Mouse (Mus musculus): ENCODE measurements around the gene Cers6. TPM values are rescaled to one million over a fixed set of nuclear protein-coding genes. Genes with fewer than 3 reads are reported as not detected.

The Cers6 gene
- polyA plus RNA-seq, 1 experiment from 2014 or later: 36.7 TPM

DNA sequence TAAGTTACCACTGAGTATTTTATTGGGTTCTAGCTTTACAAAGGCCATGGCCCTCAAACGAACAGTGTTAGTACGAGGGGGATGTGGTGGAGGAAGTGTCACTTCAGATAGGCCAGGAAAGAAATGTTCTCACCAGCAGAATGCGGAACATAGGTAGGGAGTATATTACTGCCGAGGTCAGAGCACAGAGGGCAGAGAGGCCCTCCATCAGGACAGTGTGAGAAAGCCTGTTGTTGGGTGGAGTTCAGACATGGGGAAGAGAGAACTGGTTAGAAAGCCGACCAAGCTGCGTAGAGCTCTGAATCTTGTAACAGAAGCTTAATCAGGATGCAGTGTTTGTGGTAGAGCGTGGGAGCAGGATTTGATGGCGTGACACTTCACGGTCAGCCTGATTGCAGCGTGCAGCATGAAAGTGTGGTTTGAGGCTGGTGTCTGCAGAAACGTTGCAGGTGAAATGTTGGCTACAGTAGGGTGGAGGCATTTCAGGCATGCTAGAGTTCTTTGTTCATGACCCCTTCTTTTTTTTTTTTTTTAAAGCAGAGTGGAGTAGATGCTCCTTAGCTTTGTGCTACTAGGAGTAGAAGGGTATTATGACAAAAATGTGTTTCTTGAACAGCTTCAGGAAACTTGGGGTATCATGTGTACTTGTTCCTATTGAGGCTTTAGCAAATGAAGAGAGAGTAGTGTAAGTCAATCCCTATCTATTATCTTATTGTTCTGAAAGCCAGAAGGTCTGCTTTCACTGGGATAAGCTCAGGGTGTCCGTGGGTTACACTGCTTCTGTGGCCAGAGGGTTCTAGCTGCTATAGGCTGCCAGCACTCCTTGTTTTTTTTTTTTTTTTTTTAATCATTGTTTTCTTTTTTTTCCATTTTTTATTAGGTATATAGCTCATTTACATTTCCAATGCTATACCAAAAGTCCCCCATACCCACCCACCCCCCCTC is 117.7 kb downstream of the Cers6 start:
- ATAC-seq: no peak

GRCm38 (mm10) chr2:68981302-68981701 is 120.1 kb downstream of the Cers6 start:
- no peak for ATAC-seq
- Histone ChIP-seq H3K27ac (no peak overlapping the region), H3K9ac (no peak overlapping the region), H3K4me1 (peaks cover 31% of the 10 kb centered on the region), H3K36me3 (ENCODE audit: poor library complexity, severe bottlenecking) (no peaks in the 10 kb centered on the region), H3K27me3 (no peaks in the 10 kb centered on the region), H3K4me3 (no peak overlapping the region), H3K9me3 (replicated peaks) (no peaks in the 10 kb centered on the region), H3K4me2 (no peak overlapping the region)
- WGBS: 87% methylated on average over 9 of the region's 9 CpGs

More for the DNA sequence above, 117.7 kb downstream of the Cers6 start:
- Histone ChIP-seq H3K27me3 (no peaks in the 10 kb centered on the region), H3K4me2 (no peak overlapping the region), H3K27ac (no peak overlapping the region), H3K4me1 (peaks cover 22% of the 10 kb centered on the region), H3K4me3 (no peak overlapping the region), H3K9me3 (replicated peaks) (no peaks in the 10 kb centered on the region), H3K9ac (no peak overlapping the region), H3K36me3 (ENCODE audit: poor library complexity, severe bottlenecking) (no peaks in the 10 kb centered on the region)
- 78% methylated on average over 12 of the region's 12 CpGs for WGBS

DNA sequence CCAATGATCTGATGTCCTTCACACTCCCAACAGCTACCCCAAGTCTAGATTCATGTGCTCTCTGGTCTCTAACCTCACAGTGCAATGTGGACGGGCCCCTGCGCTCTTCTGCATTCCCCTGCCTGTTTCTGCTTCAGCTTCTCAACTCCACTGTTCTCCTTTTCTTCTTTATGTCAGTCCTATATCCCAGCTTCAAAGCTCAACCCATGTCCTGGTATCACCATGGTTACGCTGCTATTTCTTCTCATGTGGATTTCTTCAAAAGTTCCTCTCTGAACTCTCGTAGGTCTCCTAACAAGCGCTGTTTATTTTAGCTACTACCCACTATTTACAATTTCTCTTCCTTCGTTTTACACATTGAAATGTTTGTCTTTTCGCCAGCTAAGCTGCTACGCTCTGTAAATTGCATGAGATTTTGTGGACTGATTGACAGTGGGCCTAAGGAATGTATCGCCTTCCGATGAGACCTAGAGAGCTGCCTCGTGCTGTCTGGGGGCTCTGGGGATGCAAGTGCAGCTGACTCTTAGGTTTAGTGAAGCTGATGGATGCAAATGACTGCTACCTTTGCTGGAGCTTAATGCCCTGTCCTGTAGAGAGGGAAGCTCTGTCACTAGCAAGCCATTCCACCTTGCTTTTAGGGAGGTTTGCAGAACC is 120.6 kb downstream of the Cers6 start:
- 64% methylated on average over 11 of the region's 11 CpGs for WGBS
- no peak overlapping the region for H3K4me3 ChIP-seq
- H3K4me2 ChIP-seq: no peak overlapping the region
- H3K9me3 ChIP-seq (replicated peaks): no peaks in the 10 kb centered on the region
- no peak overlapping the region for H3K9ac ChIP-seq
- peaks cover 31% of the 10 kb centered on the region for H3K4me1 ChIP-seq
- no peaks in the 10 kb centered on the region for H3K36me3 ChIP-seq (ENCODE audit: poor library complexity, severe bottlenecking)
- H3K27ac ChIP-seq: no peak overlapping the region
- no peaks in the 10 kb centered on the region for H3K27me3 ChIP-seq
- no peak for ATAC-seq

GRCm38 (mm10) chr2:68982979-68983378 is 121.7 kb downstream of the Cers6 start:
- no peak overlapping the region for H3K4me3 ChIP-seq
- H3K27me3 ChIP-seq: no peaks in the 10 kb centered on the region
- no peak overlapping the region for H3K4me2 ChIP-seq
- H3K4me1 ChIP-seq: peaks cover 29% of the 10 kb centered on the region
- ATAC-seq: no peak
- no peaks in the 10 kb centered on the region for H3K9me3 ChIP-seq (replicated peaks)
- H3K27ac ChIP-seq: no peak overlapping the region
- no peaks in the 10 kb centered on the region for H3K36me3 ChIP-seq (ENCODE audit: poor library complexity, severe bottlenecking)
- 87% methylated on average over 3 of the region's 3 CpGs for WGBS
- H3K9ac ChIP-seq: no peak overlapping the region

- ATAC-seq: no peak
- Histone ChIP-seq H3K4me3 (no peak overlapping the region), H3K36me3 (ENCODE audit: poor library complexity, severe bottlenecking) (no peaks in the 10 kb centered on the region), H3K9ac (no peak overlapping the region), H3K4me2 (no peak overlapping the region), H3K4me1 (peaks cover 24% of the 10 kb centered on the region), H3K27ac (no peak overlapping the region), H3K9me3 (replicated peaks) (no peaks in the 10 kb centered on the region), H3K27me3 (no peaks in the 10 kb centered on the region)
- WGBS: 93% methylated on average over 3 of the region's 3 CpGs
Observed at GRCm38 (mm10) chr2:68983431-68983830, 122.2 kb downstream of the Cers6 start.

GRCm38 (mm10) chr2:68989117-68989516 is 127.9 kb downstream of the Cers6 start:
- H3K36me3 ChIP-seq (ENCODE audit: poor library complexity, severe bottlenecking): no peaks in the 10 kb centered on the region
- no peak for ATAC-seq

DNA sequence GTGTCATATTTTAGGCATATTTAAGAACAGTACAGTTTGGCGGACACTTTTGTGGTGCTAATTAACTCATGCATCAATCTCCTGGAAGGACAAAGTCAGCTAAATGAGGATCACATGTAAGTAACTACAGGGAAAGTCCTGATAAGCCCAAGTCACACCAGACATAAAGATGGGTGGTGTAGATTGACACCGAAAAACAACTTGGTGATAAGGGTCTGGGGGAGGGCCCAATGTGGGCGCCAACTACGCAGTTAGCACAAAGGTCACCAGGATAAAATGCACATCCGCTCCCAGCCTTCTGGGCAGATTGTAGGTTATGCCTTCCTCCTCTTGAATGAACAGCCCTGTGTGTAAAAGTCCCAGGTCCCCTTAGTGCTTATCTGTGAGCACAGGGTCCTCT is 131.4 kb downstream of the Cers6 start:
- no peaks in the 10 kb centered on the region for H3K27me3 ChIP-seq
- ATAC-seq: no peak
- H3K4me1 ChIP-seq: peaks cover 7% of the 10 kb centered on the region
- no peak overlapping the region for H3K27ac ChIP-seq
- no peaks in the 10 kb centered on the region for H3K9me3 ChIP-seq (replicated peaks)
- no peak overlapping the region for H3K9ac ChIP-seq
- WGBS: 97% methylated on average over 5 of the region's 5 CpGs
- no peak overlapping the region for H3K4me3 ChIP-seq
- H3K36me3 ChIP-seq (ENCODE audit: poor library complexity, severe bottlenecking): no peaks in the 10 kb centered on the region
- H3K4me2 ChIP-seq: no peak overlapping the region

More at GRCm38 (mm10) chr2:68989117-68989516, 127.9 kb downstream of the Cers6 start:
- 94% methylated on average over 6 of the region's 6 CpGs for WGBS
- H3K27me3 ChIP-seq: no peaks in the 10 kb centered on the region
- H3K4me3 ChIP-seq: no peak overlapping the region
- H3K9me3 ChIP-seq (replicated peaks): no peaks in the 10 kb centered on the region
- no peak overlapping the region for H3K27ac ChIP-seq
- H3K4me1 ChIP-seq: peaks cover 8% of the 10 kb centered on the region
- no peak overlapping the region for H3K9ac ChIP-seq
- H3K4me2 ChIP-seq: no peak overlapping the region

GRCm38 (mm10) chr2:68994441-68994840 is 133.2 kb downstream of the Cers6 start:
- Histone ChIP-seq H3K4me2 (no peak overlapping the region), H3K4me1 (peaks cover 7% of the 10 kb centered on the region), H3K27me3 (no peaks in the 10 kb centered on the region), H3K36me3 (ENCODE audit: poor library complexity, severe bottlenecking) (no peaks in the 10 kb centered on the region), H3K4me3 (no peak overlapping the region), H3K9me3 (replicated peaks) (no peaks in the 10 kb centered on the region), H3K27ac (no peak overlapping the region), H3K9ac (no peak overlapping the region)
- ATAC-seq: 0 out of 2 replicates have a peak, but pooled peaks have one; percentile 43

- H3K36me3 ChIP-seq (ENCODE audit: poor library complexity, severe bottlenecking): no peaks in the 10 kb centered on the region
- no peak for ATAC-seq
- H3K4me1 ChIP-seq: peaks cover 11% of the 10 kb centered on the region
- no peak overlapping the region for H3K9ac ChIP-seq
- no peak overlapping the region for H3K27ac ChIP-seq
- H3K27me3 ChIP-seq: no peaks in the 10 kb centered on the region
- no peak overlapping the region for H3K4me3 ChIP-seq
- H3K4me2 ChIP-seq: no peak overlapping the region
- H3K9me3 ChIP-seq (replicated peaks): no peaks in the 10 kb centered on the region
Observed at GRCm38 (mm10) chr2:68995723-68996122, 134.5 kb downstream of the Cers6 start.

GRCm38 (mm10) chr2:68996268-68996667 is 135.0 kb downstream of the Cers6 start:
- H3K4me2 ChIP-seq: no peak overlapping the region
- no peaks in the 10 kb centered on the region for H3K36me3 ChIP-seq (ENCODE audit: poor library complexity, severe bottlenecking)
- no peak for ATAC-seq
- peaks cover 11% of the 10 kb centered on the region for H3K4me1 ChIP-seq
- no peaks in the 10 kb centered on the region for H3K27me3 ChIP-seq
- no peak overlapping the region for H3K27ac ChIP-seq
- 78% methylated on average over 1 of the region's 1 CpGs for WGBS
- H3K4me3 ChIP-seq: no peak overlapping the region
- H3K9ac ChIP-seq: no peak overlapping the region
- no peaks in the 10 kb centered on the region for H3K9me3 ChIP-seq (replicated peaks)

DNA sequence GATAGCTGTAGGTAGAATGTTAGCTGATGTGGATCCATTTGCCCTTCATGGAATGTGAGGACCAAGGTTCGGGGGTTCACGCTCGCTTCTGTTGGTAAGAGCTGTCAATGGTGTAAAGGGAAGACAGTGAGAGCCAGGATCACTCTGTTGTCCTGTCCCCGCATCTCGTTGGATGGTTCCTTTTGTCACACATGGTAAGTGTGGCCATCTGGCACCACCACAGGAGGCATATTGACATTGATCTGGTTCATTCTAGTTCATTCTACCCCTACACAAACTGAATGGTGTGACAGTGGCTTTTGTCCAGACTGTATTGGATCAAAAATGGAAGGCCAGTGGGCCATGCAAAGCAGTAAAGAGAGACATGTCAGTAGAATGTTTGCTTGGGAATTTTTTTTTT is 142.8 kb downstream of the Cers6 start:
- Histone ChIP-seq H3K27ac (no peak overlapping the region), H3K27me3 (no peaks in the 10 kb centered on the region), H3K4me2 (no peak overlapping the region), H3K9me3 (replicated peaks) (no peaks in the 10 kb centered on the region), H3K4me3 (no peak overlapping the region), H3K9ac (no peak overlapping the region), H3K4me1 (0 out of 2 replicates have a peak, but pooled peaks cover 4% of the 10 kb centered on the region), H3K36me3 (ENCODE audit: poor library complexity, severe bottlenecking) (no peaks in the 10 kb centered on the region)
- peak; percentile 53 for ATAC-seq
- 65% methylated on average over 5 of the region's 5 CpGs for WGBS

DNA sequence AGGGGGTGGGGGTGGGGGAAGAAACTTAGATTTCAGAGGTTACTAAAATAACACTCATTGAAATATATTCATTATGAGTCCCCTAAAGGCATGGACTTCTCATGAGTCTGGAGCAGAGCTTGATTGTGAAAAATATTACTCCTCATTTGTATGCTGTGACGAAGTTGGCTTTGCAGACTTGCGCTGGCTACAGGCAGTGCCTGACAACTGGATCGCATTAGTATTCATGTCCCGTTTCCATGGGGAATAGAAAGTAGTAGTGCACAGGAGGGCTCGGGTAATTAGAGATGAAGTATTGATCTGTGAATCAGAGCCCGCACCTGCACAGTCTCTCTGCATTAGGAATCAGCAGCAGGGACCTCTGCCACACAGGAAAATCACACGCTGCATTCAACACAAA is 150.2 kb downstream of the Cers6 start:
- Histone ChIP-seq H3K4me1 (peaks cover 23% of the 10 kb centered on the region), H3K27ac (peak overlapping the region; percentile 76; the same call in 1 of the 2 replicates), H3K4me3 (no peak overlapping the region), H3K27me3 (no peaks in the 10 kb centered on the region), H3K36me3 (ENCODE audit: poor library complexity, severe bottlenecking) (no peaks in the 10 kb centered on the region), H3K9me3 (replicated peaks) (no peaks in the 10 kb centered on the region), H3K9ac (no peak overlapping the region), H3K4me2 (peak overlapping the region; percentile 33)
- ATAC-seq: peak; percentile 93
- 13% methylated on average over 7 of the region's 7 CpGs for WGBS
